In genomic region chr10:127619119-127619721, GRCm38 (mm10) we compare ENCODE assay signal across 8 mouse cellular contexts. TPM values are rescaled to one million over a fixed set of nuclear protein-coding genes. Genes with fewer than 3 reads are reported as not detected.
A peak's percentile ranks its signal among the peaks of the same experiment; 100 is the strongest.
DNase-seq lines count a peak whose midpoint lies in the region; ATAC-seq and TF ChIP-seq lines count a peak whose summit lies in the region.

No protein-coding gene starts in this region.

- peak overlapping the region; percentile 72; the same call in 1 of the 2 replicates for H3K9ac ChIP-seq in kidney, embryonic 14.5 days (ENCODE audit: low read depth, low read length)
- H3K9ac ChIP-seq in embryonic facial prominence, embryonic 15.5 days = peak overlapping the region; percentile 82
- peak overlapping the region; percentile 2; the same call in 1 of the 2 replicates for H3K9ac ChIP-seq in intestine, postnatal 0 days (ENCODE audit: low read depth, low read length)

- TF ChIP-seq CTCF in intestine, postnatal 0 days (IDR thresholded peaks at IDR 0.05; ENCODE audit: low read depth) = no peak

- no peaks in the 10 kb centered on the region for H3K27me3 ChIP-seq in kidney, embryonic 14.5 days (ENCODE audit: control insufficient read depth, insufficient read depth, low read length)
- H3K27me3 ChIP-seq in embryonic facial prominence, embryonic 15.5 days = no peaks in the 10 kb centered on the region
- H3K27me3 ChIP-seq in intestine, postnatal 0 days (replicated peaks; ENCODE audit: control insufficient read depth, insufficient read depth, low read length) = no peaks in the 10 kb centered on the region
- H3K27me3 ChIP-seq in myocyte (ENCODE audit: control insufficient read depth, insufficient read depth, insufficient read length) = no peaks in the 10 kb centered on the region

- DNase-seq in kidney, postnatal 36 days = no peak
- DNase-seq in natural killer cell, adult 2 months (ENCODE audit: low spot score in 2 of 2) = no peak
- DNase-seq in gastrocnemius, postnatal 25 days = no peak
- no peak for DNase-seq in cerebellum, adult 9-10 months

- H3K9me3 ChIP-seq in kidney, embryonic 14.5 days (ENCODE audit: control insufficient read depth, low read length) = no peaks in the 10 kb centered on the region
- H3K9me3 ChIP-seq in embryonic facial prominence, embryonic 15.5 days (replicated peaks) = no peaks in the 10 kb centered on the region
- H3K9me3 ChIP-seq in intestine, postnatal 0 days (ENCODE audit: control insufficient read depth) = no peaks in the 10 kb centered on the region

- H3K27ac ChIP-seq in kidney, embryonic 14.5 days (ENCODE audit: low read depth, low read length) = peak overlapping the region; percentile 97; the same call in 1 of the 2 replicates
- H3K27ac ChIP-seq in embryonic facial prominence, embryonic 15.5 days (replicated peaks) = peak overlapping the region; percentile 98
- H3K27ac ChIP-seq in intestine, postnatal 0 days (ENCODE audit: low read depth, low read length) = peak overlapping the region; percentile 92; the same call in 1 of the 2 replicates

- H3K4me2 ChIP-seq in kidney, embryonic 14.5 days (replicated peaks; ENCODE audit: low read depth, low read length) = peak overlapping the region; percentile 96
- peak overlapping the region; percentile 80 for H3K4me2 ChIP-seq in embryonic facial prominence, embryonic 15.5 days (replicated peaks)
- H3K4me2 ChIP-seq in intestine, postnatal 0 days (replicated peaks; ENCODE audit: low read depth) = peak overlapping the region; percentile 94
- H3K4me2 ChIP-seq in myocyte (ENCODE audit: low read depth) = peak overlapping the region; percentile 94

- no peak for ATAC-seq in kidney, embryonic 14.5 days (ENCODE audit: low FRiP score, low TSS enrichment)
- no peak for ATAC-seq in embryonic facial prominence, embryonic 15.5 days (ENCODE audit: insufficient number of reproducible peaks, low FRiP score, low TSS enrichment, low read depth)
- no peak for ATAC-seq in intestine, postnatal 0 days

- H3K36me3 ChIP-seq in kidney, embryonic 14.5 days (ENCODE audit: control insufficient read depth, insufficient read depth, low read length) = no peaks in the 10 kb centered on the region
- no peaks in the 10 kb centered on the region for H3K36me3 ChIP-seq in embryonic facial prominence, embryonic 15.5 days
- H3K36me3 ChIP-seq in intestine, postnatal 0 days (ENCODE audit: control insufficient read depth, insufficient read depth) = 0 out of 2 replicates have a peak, but pooled peaks cover 8% of the 10 kb centered on the region
- H3K36me3 ChIP-seq in myocyte (ENCODE audit: control insufficient read depth, insufficient read depth) = no peaks in the 10 kb centered on the region

- peak overlapping the region; percentile 61 for H3K4me3 ChIP-seq in kidney, embryonic 14.5 days (ENCODE audit: low read length)
- peak overlapping the region; percentile 74 for H3K4me3 ChIP-seq in embryonic facial prominence, embryonic 15.5 days (replicated peaks)
- peak overlapping the region; percentile 63 for H3K4me3 ChIP-seq in intestine, postnatal 0 days (ENCODE audit: low read depth, low read length)
- peak overlapping the region; percentile 85 for H3K4me3 ChIP-seq in myocyte

- 20% methylated on average over 8 of the region's 8 CpGs for WGBS in kidney, embryonic 14.5 days
- WGBS in embryonic facial prominence, embryonic 15.5 days = 12% methylated on average over 8 of the region's 8 CpGs
- WGBS in intestine, postnatal 0 days = 24% methylated on average over 8 of the region's 8 CpGs

- H3K4me1 ChIP-seq in kidney, embryonic 14.5 days (ENCODE audit: control insufficient read depth, insufficient read depth, low read length) = peaks cover 60% of the 10 kb centered on the region
- H3K4me1 ChIP-seq in embryonic facial prominence, embryonic 15.5 days = peaks cover 67% of the 10 kb centered on the region
- H3K4me1 ChIP-seq in intestine, postnatal 0 days (replicated peaks; ENCODE audit: control insufficient read depth, insufficient read depth, low read length) = peaks cover 9% of the 10 kb centered on the region; the same call in 1 of the 2 replicates

- peaks cover 57% of the 10 kb centered on the region for H3K79me2 ChIP-seq in myocyte (ENCODE audit: control insufficient read depth, insufficient read depth)

- H3ac ChIP-seq in myocyte (ENCODE audit: control insufficient read depth, insufficient read length) = peak overlapping the region; percentile 3

- no peak for TF ChIP-seq POLR2A in myocyte (IDR thresholded peaks at IDR 0.05; ENCODE audit: insufficient read length, low read depth)

TF ChIP-seq in myocyte, 11 proteins besides CTCF, POLR2A, EP300 and RAD21:
- no peak for TF ChIP-seq TCF12 (IDR thresholded peaks at IDR 0.05; ENCODE audit: insufficient read depth, poor library complexity, severe bottlenecking)
- no peak for TF ChIP-seq POLR2AphosphoS2 (IDR thresholded peaks at IDR 0.05; ENCODE audit: insufficient read length, low read depth)
- TF ChIP-seq MYOD1 (IDR thresholded peaks at IDR 0.05; ENCODE audit: control insufficient read depth in 1 of 3, insufficient read length in 2 of 3, low read depth in 2 of 3) = no peak
- no peak for TF ChIP-seq USF1 (IDR thresholded peaks at IDR 0.05; ENCODE audit: low read depth)
- TF ChIP-seq MYOG (IDR thresholded peaks at IDR 0.05; ENCODE audit: control insufficient read depth in 1 of 3, insufficient read depth in 1 of 3, insufficient read length in 2 of 3, low read depth in 2 of 3) = no peak
- TF ChIP-seq TCF3 (IDR thresholded peaks at IDR 0.05; ENCODE audit: insufficient read length, low read depth) = no peak
- no peak for TF ChIP-seq REST (IDR thresholded peaks at IDR 0.05; ENCODE audit: insufficient read depth, insufficient read length)
- TF ChIP-seq SRF (IDR thresholded peaks at IDR 0.05; ENCODE audit: control insufficient read depth, insufficient read length, low read depth) = no peak
- no peak for TF ChIP-seq CEBPB (IDR thresholded peaks at IDR 0.05; ENCODE audit: insufficient read depth, poor library complexity, severe bottlenecking)
- no peak for TF ChIP-seq MAX (IDR thresholded peaks at IDR 0.05; ENCODE audit: low read depth)
- TF ChIP-seq E2F4 (IDR thresholded peaks at IDR 0.05; ENCODE audit: insufficient read depth) = no peak

RNA-seq across cellular contexts. Expression of gene Lrp1, which starts 1.7 kb away (rescaled TPM):
- 44.2 and 54.9 TPM in 2 replicates for polyA plus RNA-seq in kidney, embryonic 14.5 days (2014; fragmentation: Nextera tagmentation; extraction: Ambion mirVana)
- 161 and 163 TPM in 2 replicates for polyA plus RNA-seq in embryonic facial prominence, embryonic 15.5 days (2015; fragmentation: Nextera tagmentation; extraction: Ambion mirVana)
- 28.9 and 33.4 TPM in 2 replicates for polyA plus RNA-seq in intestine, postnatal 0 days (2015; fragmentation: Nextera tagmentation; extraction: Ambion mirVana)
- polyA plus RNA-seq in myocyte (2012; fragmentation: generic; extraction: Trizol) = 244 TPM
- 10 to 100 TPM; 58.1 to 64.3 TPM for total RNA-seq in gastrocnemius, postnatal 25 days (2021)

RNA-seq across cellular contexts. Expression of gene Stat6, which starts 23.6 kb away (rescaled TPM):
- polyA plus RNA-seq in kidney, embryonic 14.5 days (2014; fragmentation: Nextera tagmentation; extraction: Ambion mirVana) = 14.0 and 18.9 TPM in 2 replicates
- 35.3 and 36.2 TPM in 2 replicates for polyA plus RNA-seq in embryonic facial prominence, embryonic 15.5 days (2015; fragmentation: Nextera tagmentation; extraction: Ambion mirVana)
- polyA plus RNA-seq in intestine, postnatal 0 days (2015; fragmentation: Nextera tagmentation; extraction: Ambion mirVana) = 27.1 and 29.2 TPM in 2 replicates
- polyA plus RNA-seq in myocyte (2012; fragmentation: generic; extraction: Trizol) = 0.26 TPM
- 10 to 100 TPM; 16.5 to 21.8 TPM for total RNA-seq in gastrocnemius, postnatal 25 days (2021)

RNA-seq across cellular contexts. Expression of gene Nemp1, which starts 47.5 kb away (rescaled TPM):
- polyA plus RNA-seq in kidney, embryonic 14.5 days (2014; fragmentation: Nextera tagmentation; extraction: Ambion mirVana) = 7.6 and 12.4 TPM in 2 replicates
- polyA plus RNA-seq in embryonic facial prominence, embryonic 15.5 days (2015; fragmentation: Nextera tagmentation; extraction: Ambion mirVana) = 10.1 and 11.3 TPM in 2 replicates
- 2.9 and 3.2 TPM in 2 replicates for polyA plus RNA-seq in intestine, postnatal 0 days (2015; fragmentation: Nextera tagmentation; extraction: Ambion mirVana)
- polyA plus RNA-seq in myocyte (2012; fragmentation: generic; extraction: Trizol) = 5.6 TPM
- 1 to 10 TPM; 1.7 to 2.5 TPM for total RNA-seq in gastrocnemius, postnatal 25 days (2021)

RNA-seq across cellular contexts. Expression of gene Nab2, which starts 49.1 kb away (rescaled TPM):
- 19.0 and 19.8 TPM in 2 replicates for polyA plus RNA-seq in kidney, embryonic 14.5 days (2014; fragmentation: Nextera tagmentation; extraction: Ambion mirVana)
- 30.8 and 33.2 TPM in 2 replicates for polyA plus RNA-seq in embryonic facial prominence, embryonic 15.5 days (2015; fragmentation: Nextera tagmentation; extraction: Ambion mirVana)
- polyA plus RNA-seq in intestine, postnatal 0 days (2015; fragmentation: Nextera tagmentation; extraction: Ambion mirVana) = 3.9 and 4.2 TPM in 2 replicates
- polyA plus RNA-seq in myocyte (2012; fragmentation: generic; extraction: Trizol) = 68.7 TPM
- total RNA-seq in gastrocnemius, postnatal 25 days (2021) = 1 to 10 TPM; 2.5 to 4.7 TPM

Comparison
In these comparisons a context has a peak if more than half of its experiments do, and no peak if none do; other contexts are left out.
1. H3K9ac ChIP-seq: peak in every context shown above with its lines; median percentile 82 in embryonic facial prominence, embryonic 15.5 days; 72 in kidney, embryonic 14.5 days; 2 in intestine, postnatal 0 days.
2. RNA of gene Stat6, which starts 23.6 kb away (polyA plus RNA-seq): 35.3 to 36.2 TPM in embryonic facial prominence, embryonic 15.5 days, 27.1 to 29.2 TPM in intestine, postnatal 0 days and 14.0 to 18.9 TPM in kidney, embryonic 14.5 days; 0.26 TPM in myocyte (single experiment); every median in the first group is over 10 times any median in the second.
3. Peak in every context shown above with its lines, with median percentiles within 50 percentile points of each other: H3K27ac ChIP-seq, H3K4me2 ChIP-seq and H3K4me3 ChIP-seq.